Mouse (Mus musculus) CD4-positive naive resting alpha-beta T cell, adult 76 days (primary cell): ENCODE measurements around the gene Hspb11. TPM values are rescaled to one million over a fixed set of nuclear protein-coding genes. Genes with fewer than 3 reads are reported as not detected.

ENCODE experiments used
- total RNA-seq: library from RNA; stranded (reverse); gene quantifications from one replicate; pipeline ENCODE4 v1.2.4, GENCODE M21; 2023

Gene Hspb11
- total RNA-seq: 24.9 TPM

DNA sequence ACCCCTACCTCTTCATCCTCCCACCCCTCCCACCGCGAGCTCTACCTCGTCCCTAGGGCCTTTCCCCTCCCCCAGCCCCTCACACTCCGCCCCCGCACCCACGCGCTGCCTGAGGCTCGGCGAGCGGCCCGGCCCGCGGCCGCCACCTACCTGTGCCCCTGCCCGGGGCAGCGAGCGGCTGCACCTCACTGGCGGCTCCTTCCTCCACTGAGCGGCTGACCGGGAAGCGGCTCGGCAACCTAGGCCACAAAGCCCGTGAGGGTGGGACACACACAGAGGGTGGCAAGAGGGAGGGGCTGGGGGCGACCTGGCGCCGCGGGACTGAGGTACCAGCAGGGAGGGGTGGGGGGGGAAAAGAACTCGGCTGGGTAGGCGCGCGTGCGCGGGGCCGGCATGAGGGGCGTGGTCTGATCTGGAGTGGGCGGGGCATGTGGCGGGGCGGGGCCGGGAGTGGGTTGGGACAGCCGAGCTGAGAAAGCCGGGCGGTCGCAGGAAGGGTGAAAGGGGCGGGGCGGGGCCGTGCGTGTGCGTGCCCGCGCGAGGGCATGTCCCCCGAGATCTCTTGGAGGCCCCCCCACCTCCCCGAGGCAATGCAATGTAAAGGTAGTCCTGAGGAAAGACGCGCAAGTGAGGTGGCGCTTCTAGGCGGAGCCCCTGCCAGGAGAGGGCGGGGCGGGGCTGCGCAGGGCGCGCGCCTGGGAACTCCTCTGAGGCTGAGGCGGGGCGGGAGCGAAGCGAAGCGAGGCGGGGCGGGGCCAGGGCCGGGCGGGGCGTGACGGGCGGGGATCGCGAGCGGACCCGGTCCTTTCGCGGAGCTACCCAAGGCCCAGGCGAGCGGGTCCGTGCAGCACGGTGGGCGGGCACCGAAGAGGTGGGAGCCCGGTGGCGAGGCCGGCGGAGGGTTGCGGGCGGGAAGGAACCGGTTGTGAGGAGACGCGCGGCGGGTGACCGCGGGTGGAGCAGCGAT is at the start of gene Hspb11, which contains the start of gene Lrrc42:
Gene Hspb11 (plus strand): TSS at position 469 of the 967 bp plus-strand sequence.
Gene Lrrc42 (minus strand): TSS at position 408 of the 967 bp plus-strand sequence.

DNA sequence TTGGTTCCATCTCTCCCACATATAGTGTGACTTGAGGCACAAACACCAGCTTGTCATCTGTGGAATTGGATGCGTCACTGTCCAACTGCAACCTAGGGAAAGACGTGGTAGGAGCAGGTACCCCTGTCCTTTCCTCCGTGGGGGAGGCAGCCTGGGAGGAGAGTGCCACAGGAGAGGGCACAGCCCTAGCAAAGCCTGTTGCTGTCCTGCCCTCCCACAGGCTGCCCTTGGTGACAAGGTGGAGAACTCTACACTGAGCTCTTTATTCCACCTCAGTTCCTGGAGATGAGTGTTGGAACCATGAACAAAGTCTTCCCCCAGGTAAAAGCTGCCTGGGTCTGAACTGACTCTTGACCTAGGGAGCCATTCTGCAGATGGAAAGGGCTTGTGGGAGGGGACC is 44.5 kb upstream of the Hspb11 start, which contains the start of gene Ldlrad1:
Gene Ldlrad1 (plus strand): TSS at position 301 of the 400 bp plus-strand sequence.

DNA sequence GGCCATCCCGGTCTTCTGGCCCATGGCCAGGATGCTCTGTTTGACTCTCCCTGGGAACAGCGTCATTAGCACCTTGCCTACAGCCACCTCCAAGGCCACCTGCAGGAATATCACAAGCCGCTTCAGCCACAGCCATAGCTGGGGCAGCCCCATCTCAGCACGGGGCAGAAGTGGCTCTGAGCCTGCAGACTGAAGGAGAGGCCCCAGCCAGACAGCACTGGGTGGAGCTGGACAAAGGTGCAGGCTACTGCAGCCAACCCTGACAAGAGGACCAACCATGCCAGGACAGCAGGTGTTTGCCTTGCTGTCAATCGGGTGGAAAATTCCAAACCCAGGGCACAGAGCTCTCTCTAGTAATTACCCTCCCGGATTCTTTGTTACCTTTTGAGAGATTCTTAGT is 53.6 kb downstream of the Hspb11 start, which contains the start of gene Dio1:
Gene Dio1 (minus strand): TSS at position 204 of the 400 bp plus-strand sequence.

DNA sequence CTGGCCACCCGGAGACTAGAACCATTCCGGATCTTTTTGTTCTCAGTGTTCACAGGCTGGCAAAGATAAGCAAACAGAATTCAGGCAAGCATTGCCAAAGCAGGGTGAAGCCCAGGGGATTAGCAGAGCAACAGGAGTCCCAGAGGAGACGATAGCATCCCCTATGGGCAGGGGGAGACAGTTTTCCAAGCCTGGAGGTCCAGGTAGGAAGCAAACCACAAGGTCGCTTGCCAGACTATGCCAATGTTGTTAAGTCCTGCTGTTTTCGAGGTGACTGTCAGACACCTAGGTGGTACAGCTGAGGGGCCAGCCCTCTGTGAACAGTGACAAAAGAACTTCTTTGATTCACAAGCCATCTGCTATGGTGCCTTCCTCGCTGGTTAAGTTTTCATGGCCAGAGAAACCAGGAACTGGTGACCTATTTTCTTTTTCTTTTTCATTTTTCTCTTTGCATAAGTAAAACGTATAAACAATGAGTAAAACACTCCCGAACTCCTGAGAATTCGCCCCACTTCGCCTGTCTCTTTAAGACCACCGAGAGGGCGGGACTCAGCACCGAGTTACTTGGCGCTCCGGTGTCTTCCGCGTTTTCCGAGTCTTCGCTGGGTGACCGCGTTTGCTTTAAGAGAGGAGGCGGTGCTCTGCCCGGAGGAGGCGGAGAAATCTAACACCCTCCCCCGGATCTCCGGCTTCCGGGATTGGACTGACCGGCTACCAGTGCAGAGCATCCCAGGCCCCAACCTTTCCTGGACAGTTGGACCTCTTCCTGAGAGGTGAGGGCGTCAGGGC is 60.5 kb downstream of the Hspb11 start, which contains the start of gene Yipf1:
Gene Yipf1 (plus strand): TSS at position 674 of the 789 bp plus-strand sequence.

Other genes with a start within 250 kb of the Hspb11 start
- 71.0 TPM for gene Mrpl37, start 186.7 kb upstream of the Hspb11 start, total RNA-seq
- gene Cyb5rl, start 186.6 kb upstream of the Hspb11 start, total RNA-seq: 13.8 TPM
- not detected for gene Cdcp2, start 156.7 kb upstream of the Hspb11 start, total RNA-seq
- 120 TPM for gene Tmem59, start 75.2 kb upstream of the Hspb11 start, total RNA-seq
- gene Tceanc2, start 74.5 kb upstream of the Hspb11 start, total RNA-seq: 38.0 TPM
- gene Ldlrad1, start 44.4 kb upstream of the Hspb11 start, total RNA-seq: 0.53 TPM
- gene Lrrc42, start 61 bp upstream of the Hspb11 start, total RNA-seq: 43.9 TPM
- gene Dio1, start 53.6 kb downstream of the Hspb11 start, total RNA-seq: not detected
- gene Yipf1, start 60.8 kb downstream of the Hspb11 start, total RNA-seq: 37.3 TPM
- gene Ndc1, start 114.2 kb downstream of the Hspb11 start, total RNA-seq: 9.5 TPM
- gene Glis1, start 181.0 kb downstream of the Hspb11 start, total RNA-seq: 1.2 TPM